Mouse (Mus musculus) hindbrain, embryonic 15.5 days (tissue): ENCODE measurements around the gene Uvrag. TPM values are rescaled to one million over a fixed set of nuclear protein-coding genes. Genes with fewer than 3 reads are reported as not detected.

ENCODE experiments used
- ATAC-seq: fragments of 200-750 bp; cut with Nextera tagmentation; 2 replicates; pipeline ENCODE4 v1.8.0; 2017; ENCODE audit warnings: low read depth, moderate number of reproducible peaks, moderate TSS enrichment; ENCODE audit not compliant: low FRiP score
- H3K27ac ChIP-seq: fragments of 300-500 bp; sonication (generic); replicated peaks from 2 replicates; pipeline ENCODE4 v1.5.1; 2015; ENCODE audit warnings: mild to moderate bottlenecking, inconsistent platforms
- H3K27me3 ChIP-seq: fragments of 300-500 bp; sonication (generic); 2 replicates; pipeline ENCODE4 v1.6.1; 2015; ENCODE audit warnings: control low read depth, inconsistent platforms
- H3K36me3 ChIP-seq: fragments of 300-500 bp; sonication (generic); 2 replicates; pipeline ENCODE4 v1.6.1; 2015; ENCODE audit warnings: control low read depth, inconsistent platforms
- H3K4me1 ChIP-seq: fragments of 300-500 bp; sonication (generic); replicated peaks from 2 replicates; pipeline ENCODE4 v1.6.1; 2015; ENCODE audit warnings: control low read depth, inconsistent platforms
- H3K4me2 ChIP-seq: fragments of 300-500 bp; sonication (generic); 2 replicates; pipeline ENCODE4 v1.6.1; 2015; ENCODE audit warnings: moderate library complexity, mild to moderate bottlenecking, inconsistent platforms
- H3K4me3 ChIP-seq: fragments of 300-500 bp; sonication (generic); 2 replicates; pipeline ENCODE4 v1.5.1; 2015; ENCODE audit warnings: mild to moderate bottlenecking, inconsistent platforms
- H3K9ac ChIP-seq: fragments of 300-500 bp; sonication (generic); 2 replicates; pipeline ENCODE4 v1.6.1; 2015; ENCODE audit warnings: inconsistent platforms
- H3K9me3 ChIP-seq: fragments of 300-500 bp; sonication (generic); 2 replicates; pipeline ENCODE4 v1.6.1; 2016; ENCODE audit warnings: control low read depth, inconsistent platforms
- WGBS: fragments of 180-500 bp; shearing (Covaris S2); methylation state at CpG from one replicate; pipeline ENCODE4 v1.1.7; 2015; 5-methylcytosine and 5-hydroxymethylcytosine counted together
- polyA plus RNA-seq: library from polyadenylated mRNA; unstranded; fragments of >200 nt; fragmentation: Nextera tagmentation; extraction: Ambion mirVana; gene quantifications from 2 replicates; pipeline ENCODE4 v1.2.1, GENCODE M21; 2015

The Uvrag gene
- polyA plus RNA-seq, 1 experiment from 2014 or later: 16.8 TPM

DNA sequence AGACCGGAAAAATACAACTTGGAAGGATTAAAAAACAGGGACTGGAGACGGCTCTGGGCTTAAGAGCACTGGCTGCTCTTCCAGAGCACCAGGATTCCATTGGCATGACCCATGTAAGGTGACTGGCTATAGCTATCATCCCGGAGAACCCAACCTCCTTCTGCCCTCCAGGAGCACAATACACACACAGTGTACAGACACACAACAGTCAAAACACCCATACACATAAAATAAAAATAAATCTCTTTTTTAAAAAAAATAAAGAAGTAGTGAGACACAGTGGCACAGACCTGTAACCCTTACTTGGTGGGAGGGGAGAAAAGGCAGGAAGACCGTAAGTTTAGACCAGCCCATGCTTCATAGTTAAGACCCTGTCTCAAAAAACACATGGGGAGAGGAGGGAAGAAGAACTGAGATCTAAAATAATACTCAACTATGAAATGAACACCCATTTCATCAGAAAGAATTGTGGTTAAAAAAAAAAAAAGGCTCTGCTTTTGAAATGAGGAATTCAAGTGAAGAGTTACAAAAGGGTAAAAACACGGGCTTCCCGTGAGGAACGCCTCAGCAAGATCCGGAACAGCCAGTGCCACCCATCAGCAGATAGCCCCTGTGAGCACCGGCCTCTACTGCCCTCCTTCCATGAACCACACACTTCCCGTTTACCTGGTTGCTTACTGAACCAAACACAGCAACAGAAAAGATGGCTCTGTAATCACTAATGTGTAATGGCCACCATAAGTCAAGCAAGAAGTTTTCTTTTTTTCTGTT is 52.2 kb downstream of the Uvrag start:
- H3K9me3 ChIP-seq: no peaks in the 10 kb centered on the region
- no peaks in the 10 kb centered on the region for H3K27me3 ChIP-seq
- no peak overlapping the region for H3K4me3 ChIP-seq
- 0 out of 2 replicates have a peak, but pooled peaks cover 2% of the 10 kb centered on the region for H3K36me3 ChIP-seq
- no peak overlapping the region for H3K4me2 ChIP-seq
- no peak overlapping the region for H3K9ac ChIP-seq
- no peak for ATAC-seq
- WGBS: 89% methylated on average over 10 of the region's 10 CpGs
- no peak overlapping the region for H3K27ac ChIP-seq
- no peaks in the 10 kb centered on the region for H3K4me1 ChIP-seq

DNA sequence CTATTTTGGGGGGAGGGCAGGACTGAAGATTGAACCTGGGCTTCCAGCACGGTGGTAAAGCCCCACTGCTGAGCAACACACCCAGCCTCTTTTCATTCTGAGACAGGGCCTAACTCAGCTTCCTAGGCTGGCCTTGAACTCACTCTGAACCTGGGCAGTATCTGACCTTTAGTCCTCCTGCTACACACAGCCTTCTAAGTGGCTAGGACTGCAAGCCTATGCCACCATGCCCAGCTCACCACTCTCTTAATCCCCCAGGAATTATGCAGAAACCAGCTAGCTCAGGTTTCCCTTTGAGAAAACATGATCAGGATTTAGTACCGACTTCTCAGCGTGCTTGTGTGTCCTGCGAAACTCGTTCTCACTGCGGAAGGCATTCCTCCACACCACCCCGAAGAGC is 53.4 kb downstream of the Uvrag start:
- 0 out of 2 replicates have a peak, but pooled peaks cover 2% of the 10 kb centered on the region for H3K36me3 ChIP-seq
- no peaks in the 10 kb centered on the region for H3K4me1 ChIP-seq
- H3K4me3 ChIP-seq: no peak overlapping the region
- no peak for ATAC-seq
- H3K27ac ChIP-seq: no peak overlapping the region
- no peak overlapping the region for H3K9ac ChIP-seq
- no peak overlapping the region for H3K4me2 ChIP-seq
- 81% methylated on average over 7 of the region's 7 CpGs for WGBS
- H3K9me3 ChIP-seq: no peaks in the 10 kb centered on the region
- H3K27me3 ChIP-seq: no peaks in the 10 kb centered on the region

DNA sequence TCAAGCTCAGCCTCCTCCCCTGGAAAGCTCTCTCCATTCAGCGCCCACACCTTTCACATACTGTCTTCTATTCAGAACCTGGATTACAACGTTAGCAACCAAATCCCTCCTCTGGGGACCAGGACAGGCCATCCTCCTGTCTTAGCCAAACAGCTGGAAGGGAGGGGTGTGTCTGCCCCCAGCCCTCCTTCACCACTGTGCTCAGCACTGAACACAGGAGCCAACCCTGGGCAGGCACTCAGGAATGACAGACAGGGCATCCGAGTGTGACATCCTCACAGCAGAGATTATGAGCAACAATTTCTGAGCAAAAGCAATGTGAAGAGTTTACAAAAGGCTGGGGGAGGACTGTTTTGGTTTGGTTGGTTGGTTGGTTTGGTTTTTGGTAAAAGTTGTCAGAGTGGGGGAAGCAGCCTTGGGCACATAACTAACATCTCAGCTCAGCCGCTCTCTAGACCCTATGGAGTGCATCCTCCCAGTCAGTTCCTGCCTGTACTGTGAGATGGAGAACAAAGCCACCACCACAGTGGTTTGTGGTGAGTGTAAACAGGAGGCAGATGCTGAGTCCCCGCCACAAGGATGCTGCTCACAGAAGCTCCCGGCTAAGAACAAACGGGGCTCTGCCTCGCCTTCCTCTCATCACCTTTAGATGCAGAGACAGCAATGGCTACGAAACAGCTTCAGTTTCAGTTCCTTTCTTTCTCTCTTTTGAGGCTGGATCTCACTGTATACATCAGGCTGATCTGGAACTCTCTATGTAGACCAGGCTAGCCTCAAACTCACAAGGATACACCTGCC is 54.1 kb downstream of the Uvrag start:
- no peaks in the 10 kb centered on the region for H3K4me1 ChIP-seq

DNA sequence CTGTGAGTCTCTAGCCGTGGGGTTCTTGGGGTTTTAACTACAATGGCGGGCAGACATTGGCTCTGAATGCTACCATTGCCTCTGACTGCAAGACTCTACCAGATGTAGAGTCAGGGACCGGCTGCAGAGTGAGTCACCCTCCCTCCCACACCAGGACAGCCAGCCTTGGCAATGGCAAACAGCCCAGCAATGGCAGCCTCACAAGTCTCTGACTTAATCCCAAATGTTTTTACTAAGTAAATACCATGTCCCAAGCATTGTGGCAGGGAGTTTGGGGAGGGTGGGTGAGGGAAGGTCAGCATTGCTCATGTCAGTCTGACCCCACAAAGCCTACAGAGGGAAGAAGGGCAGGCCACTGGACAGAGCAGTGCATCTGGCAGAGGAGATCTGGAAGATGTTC is 55.7 kb downstream of the Uvrag start:
- no peak overlapping the region for H3K27ac ChIP-seq
- H3K4me1 ChIP-seq: no peaks in the 10 kb centered on the region
- no peak for ATAC-seq
- H3K4me3 ChIP-seq: no peak overlapping the region
- 0 out of 2 replicates have a peak, but pooled peaks cover 2% of the 10 kb centered on the region for H3K36me3 ChIP-seq
- no peaks in the 10 kb centered on the region for H3K9me3 ChIP-seq
- H3K9ac ChIP-seq: no peak overlapping the region
- WGBS: 78% methylated on average over 3 of the region's 3 CpGs
- H3K27me3 ChIP-seq: no peaks in the 10 kb centered on the region
- no peak overlapping the region for H3K4me2 ChIP-seq

More for the DNA sequence above, 54.1 kb downstream of the Uvrag start:
- H3K4me2 ChIP-seq: no peak overlapping the region
- H3K27ac ChIP-seq: no peak overlapping the region
- no peaks in the 10 kb centered on the region for H3K9me3 ChIP-seq
- no peak overlapping the region for H3K4me3 ChIP-seq
- ATAC-seq: no peak
- H3K9ac ChIP-seq: no peak overlapping the region
- H3K27me3 ChIP-seq: no peaks in the 10 kb centered on the region
- 82% methylated on average over 9 of the region's 9 CpGs for WGBS
- H3K36me3 ChIP-seq: 0 out of 2 replicates have a peak, but pooled peaks cover 2% of the 10 kb centered on the region

DNA sequence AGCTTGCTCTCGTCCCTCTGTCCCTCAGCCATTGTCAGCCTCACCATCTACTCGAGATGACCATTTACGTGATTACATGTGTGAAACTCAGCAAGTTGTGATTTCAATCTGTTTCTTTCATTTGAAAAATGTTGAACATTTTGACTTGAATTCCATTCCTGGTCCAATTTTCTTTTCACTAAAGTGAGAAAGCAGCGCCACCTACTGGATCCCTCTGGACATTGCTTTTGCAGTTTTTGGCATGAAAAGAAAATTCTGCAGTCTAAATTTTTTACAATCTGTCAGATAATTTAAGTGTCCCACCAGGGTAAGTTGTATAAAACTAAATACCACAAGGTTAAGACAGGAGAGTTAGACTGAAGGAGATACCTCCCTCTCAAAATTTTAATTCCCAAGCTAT is 61.4 kb downstream of the Uvrag start:
- Histone ChIP-seq H3K4me1 (no peaks in the 10 kb centered on the region), H3K27me3 (no peaks in the 10 kb centered on the region), H3K27ac (no peak overlapping the region), H3K36me3 (no peaks in the 10 kb centered on the region), H3K9me3 (no peaks in the 10 kb centered on the region), H3K4me2 (no peak overlapping the region), H3K4me3 (no peak overlapping the region), H3K9ac (no peak overlapping the region)
- WGBS: 48% methylated on average over 4 of the region's 4 CpGs
- ATAC-seq: no peak

DNA sequence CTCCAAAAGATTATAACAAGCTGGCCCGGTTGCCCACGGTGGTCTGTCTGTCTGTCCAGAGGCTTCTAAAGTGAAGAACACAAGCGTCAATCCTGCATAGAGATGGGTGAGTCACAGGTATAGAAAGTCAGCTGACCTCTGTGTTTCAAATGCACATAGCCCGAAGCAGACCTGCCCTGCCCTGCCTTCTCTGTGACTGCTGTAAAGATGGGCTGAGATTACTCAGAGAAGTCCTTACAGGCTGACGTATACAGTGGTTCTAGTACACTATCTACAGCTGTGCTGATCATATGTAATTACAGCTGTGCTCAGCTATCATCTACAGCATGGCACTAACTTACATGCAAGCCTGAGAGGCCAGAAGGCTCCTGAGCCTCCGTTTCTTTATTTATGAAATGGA is 62.1 kb downstream of the Uvrag start:
- H3K9me3 ChIP-seq: no peaks in the 10 kb centered on the region
- no peak overlapping the region for H3K4me2 ChIP-seq
- no peak overlapping the region for H3K27ac ChIP-seq
- WGBS: 94% methylated on average over 6 of the region's 6 CpGs
- H3K4me1 ChIP-seq: 0 out of 2 replicates have a peak, but pooled peaks cover 2% of the 10 kb centered on the region
- H3K9ac ChIP-seq: no peak overlapping the region
- no peak overlapping the region for H3K4me3 ChIP-seq
- H3K36me3 ChIP-seq: no peaks in the 10 kb centered on the region
- no peak for ATAC-seq
- no peaks in the 10 kb centered on the region for H3K27me3 ChIP-seq

DNA sequence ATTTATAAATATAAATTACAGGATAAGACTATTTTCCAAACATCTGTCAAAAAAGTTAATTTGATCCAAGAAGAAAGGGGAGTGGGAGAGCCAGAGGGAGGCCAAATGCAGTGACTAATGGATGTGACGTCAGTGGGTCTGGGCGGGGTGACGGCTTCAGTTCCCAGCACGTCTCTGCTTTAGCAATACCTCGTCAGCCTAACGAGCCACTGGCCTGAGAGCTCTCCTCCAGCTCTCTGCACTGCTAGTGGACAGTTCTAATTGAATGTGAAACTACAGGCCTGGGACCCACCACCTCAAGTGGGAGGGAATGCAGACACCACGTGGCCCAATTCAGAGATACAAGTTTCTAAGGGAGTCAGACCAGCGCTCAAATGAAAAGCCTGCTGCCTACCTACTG is 63.7 kb downstream of the Uvrag start:
- 69% methylated on average over 8 of the region's 8 CpGs for WGBS
- no peak for ATAC-seq

DNA sequence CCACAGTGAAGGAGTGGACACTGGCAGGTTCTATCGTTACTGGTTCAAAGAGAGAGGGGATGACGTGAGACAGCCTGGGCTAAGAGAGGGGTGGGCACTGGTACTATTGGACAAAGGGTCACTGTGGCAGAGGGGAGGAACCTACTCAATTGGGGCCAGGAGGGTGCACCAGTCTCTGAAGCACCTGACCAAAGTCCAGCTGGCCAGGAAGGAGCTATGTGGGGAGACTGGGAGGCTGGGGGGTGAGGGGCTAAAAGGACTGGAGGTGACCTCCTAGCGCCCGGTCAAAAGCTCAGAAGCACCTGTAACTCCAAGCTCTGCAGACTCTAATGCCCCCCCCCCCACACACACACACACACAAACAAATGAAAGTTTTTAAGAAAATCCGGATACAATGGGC is 65.8 kb downstream of the Uvrag start:
- Histone ChIP-seq H3K4me3 (no peak overlapping the region), H3K27ac (no peak overlapping the region), H3K27me3 (no peaks in the 10 kb centered on the region), H3K4me2 (no peak overlapping the region), H3K36me3 (no peaks in the 10 kb centered on the region), H3K4me1 (0 out of 2 replicates have a peak, but pooled peaks cover 3% of the 10 kb centered on the region), H3K9ac (no peak overlapping the region), H3K9me3 (no peaks in the 10 kb centered on the region)
- no peak for ATAC-seq
- WGBS: 80% methylated on average over 5 of the region's 5 CpGs

More for the DNA sequence above, 63.7 kb downstream of the Uvrag start:
- Histone ChIP-seq H3K27me3 (no peaks in the 10 kb centered on the region), H3K9ac (no peak overlapping the region), H3K4me3 (no peak overlapping the region), H3K9me3 (no peaks in the 10 kb centered on the region), H3K4me1 (0 out of 2 replicates have a peak, but pooled peaks cover 3% of the 10 kb centered on the region), H3K36me3 (no peaks in the 10 kb centered on the region), H3K4me2 (no peak overlapping the region), H3K27ac (no peak overlapping the region)

DNA sequence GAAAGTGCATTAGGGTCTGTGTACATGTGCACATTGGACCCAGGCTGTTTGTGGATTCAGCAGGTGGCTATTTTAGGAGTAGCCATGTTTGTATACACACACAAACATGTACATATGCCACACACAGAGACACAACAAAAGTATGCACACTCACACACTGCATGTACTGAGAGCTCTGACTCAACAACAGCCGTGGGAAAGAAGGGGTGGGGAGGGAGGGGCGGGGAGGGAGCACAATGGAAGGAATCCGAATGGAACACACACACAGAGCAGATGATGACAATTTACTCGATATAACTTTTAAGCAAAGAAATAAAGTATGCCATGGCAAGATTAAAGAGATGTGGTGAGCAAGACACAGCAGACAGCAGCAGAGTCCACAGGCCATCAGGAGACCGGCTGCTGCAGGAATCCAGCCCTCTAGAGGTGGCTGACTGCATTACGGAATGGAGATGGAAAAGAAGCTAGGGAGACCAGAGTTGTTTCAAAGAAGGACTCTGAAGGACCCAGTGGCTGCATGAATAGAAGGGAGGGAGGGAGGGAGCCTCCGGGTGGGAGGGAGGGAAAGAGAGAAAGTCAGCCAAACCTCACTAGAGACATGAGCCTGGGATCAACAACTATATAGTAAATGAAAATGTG is 67.1 kb downstream of the Uvrag start:
- Histone ChIP-seq H3K27me3 (no peaks in the 10 kb centered on the region), H3K27ac (no peak overlapping the region), H3K9me3 (no peaks in the 10 kb centered on the region), H3K4me2 (no peak overlapping the region), H3K4me3 (no peak overlapping the region), H3K4me1 (0 out of 2 replicates have a peak, but pooled peaks cover 3% of the 10 kb centered on the region), H3K36me3 (no peaks in the 10 kb centered on the region), H3K9ac (no peak overlapping the region)
- peak; percentile 84; the same call in 1 of the 2 replicates for ATAC-seq
- WGBS: 22% methylated on average over 7 of the region's 7 CpGs

DNA sequence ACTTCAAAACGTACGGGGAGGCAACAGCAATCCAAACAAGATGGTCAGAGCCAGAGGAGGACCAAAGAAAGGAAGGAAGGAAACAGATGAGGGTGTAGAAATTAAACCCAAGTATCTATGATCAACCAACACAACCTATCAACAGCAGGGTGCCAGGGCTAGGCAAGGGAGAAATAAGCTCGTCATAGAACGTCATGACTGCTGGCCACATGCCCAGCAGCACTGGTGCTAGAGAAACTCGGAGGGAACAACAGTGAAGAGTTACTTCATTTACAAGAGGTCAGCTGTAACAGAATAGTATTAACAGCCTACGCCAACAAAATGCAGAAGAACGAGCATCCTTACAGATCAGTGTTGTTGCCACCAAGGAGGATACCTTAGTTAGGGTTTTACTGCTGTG is 73.2 kb downstream of the Uvrag start:
- 73% methylated on average over 7 of the region's 7 CpGs for WGBS
- Histone ChIP-seq H3K4me1 (peaks cover 9% of the 10 kb centered on the region), H3K4me2 (no peak overlapping the region), H3K36me3 (no peaks in the 10 kb centered on the region), H3K27me3 (no peaks in the 10 kb centered on the region), H3K27ac (no peak overlapping the region), H3K9ac (no peak overlapping the region), H3K9me3 (no peaks in the 10 kb centered on the region), H3K4me3 (no peak overlapping the region)
- no peak for ATAC-seq

DNA sequence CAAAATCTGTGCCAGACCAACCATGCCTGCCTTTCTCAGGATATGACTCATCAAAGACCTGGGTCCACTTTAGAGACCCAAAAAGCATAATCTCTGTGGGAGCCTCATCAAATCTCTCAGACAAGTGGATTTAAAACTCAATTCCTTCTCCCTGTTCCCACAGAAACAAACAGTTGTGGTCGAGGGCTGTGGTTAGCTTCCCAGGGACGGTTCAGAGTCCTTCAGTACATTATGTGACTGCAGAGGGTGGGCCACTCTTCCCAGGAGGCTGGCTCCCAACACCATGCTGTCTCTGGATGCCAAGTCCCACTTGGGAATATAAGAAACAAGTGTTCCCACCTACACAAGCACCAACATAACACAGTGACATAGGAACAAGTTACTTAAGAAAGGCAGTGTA is 75.0 kb downstream of the Uvrag start:
- no peaks in the 10 kb centered on the region for H3K27me3 ChIP-seq
- no peak overlapping the region for H3K4me3 ChIP-seq
- H3K4me2 ChIP-seq: no peak overlapping the region
- H3K36me3 ChIP-seq: no peaks in the 10 kb centered on the region
- no peak for ATAC-seq
- H3K9me3 ChIP-seq: no peaks in the 10 kb centered on the region
- H3K9ac ChIP-seq: no peak overlapping the region
- H3K27ac ChIP-seq: no peak overlapping the region
- peaks cover 9% of the 10 kb centered on the region for H3K4me1 ChIP-seq
- WGBS: 26% methylated on average over 2 of the region's 2 CpGs

DNA sequence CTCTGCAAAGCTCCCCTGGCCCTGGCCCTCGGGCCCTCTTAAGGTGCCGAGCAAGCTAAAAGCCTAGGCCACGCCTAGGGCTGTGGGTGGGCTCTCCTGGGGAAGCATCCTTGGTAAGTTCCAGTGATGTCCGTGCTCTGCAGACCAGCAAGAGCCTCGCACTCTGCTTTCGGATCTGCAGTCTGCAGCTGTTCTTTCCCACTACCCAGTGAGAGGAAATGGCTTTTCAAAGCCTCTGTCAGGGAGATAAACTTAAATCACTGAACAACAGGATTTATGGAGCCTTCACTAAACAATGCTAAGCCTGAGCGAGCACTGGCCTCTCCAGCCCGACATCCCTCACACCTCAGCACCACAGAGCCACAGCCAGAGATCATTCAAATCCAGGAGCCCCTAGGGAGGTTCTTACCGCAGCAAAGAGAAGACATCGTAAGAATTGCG is 75.5 kb downstream of the Uvrag start:
- H3K9me3 ChIP-seq: no peaks in the 10 kb centered on the region
- no peak overlapping the region for H3K9ac ChIP-seq
- H3K4me1 ChIP-seq: peaks cover 9% of the 10 kb centered on the region
- ATAC-seq: no peak
- no peaks in the 10 kb centered on the region for H3K36me3 ChIP-seq
- no peak overlapping the region for H3K27ac ChIP-seq
- 9% methylated on average over 11 of the region's 11 CpGs for WGBS
- no peaks in the 10 kb centered on the region for H3K27me3 ChIP-seq
- no peak overlapping the region for H3K4me3 ChIP-seq
- H3K4me2 ChIP-seq: no peak overlapping the region
